Mouse (Mus musculus): ENCODE data around the gene Antxr1.

Antxr1 gene

DNA sequence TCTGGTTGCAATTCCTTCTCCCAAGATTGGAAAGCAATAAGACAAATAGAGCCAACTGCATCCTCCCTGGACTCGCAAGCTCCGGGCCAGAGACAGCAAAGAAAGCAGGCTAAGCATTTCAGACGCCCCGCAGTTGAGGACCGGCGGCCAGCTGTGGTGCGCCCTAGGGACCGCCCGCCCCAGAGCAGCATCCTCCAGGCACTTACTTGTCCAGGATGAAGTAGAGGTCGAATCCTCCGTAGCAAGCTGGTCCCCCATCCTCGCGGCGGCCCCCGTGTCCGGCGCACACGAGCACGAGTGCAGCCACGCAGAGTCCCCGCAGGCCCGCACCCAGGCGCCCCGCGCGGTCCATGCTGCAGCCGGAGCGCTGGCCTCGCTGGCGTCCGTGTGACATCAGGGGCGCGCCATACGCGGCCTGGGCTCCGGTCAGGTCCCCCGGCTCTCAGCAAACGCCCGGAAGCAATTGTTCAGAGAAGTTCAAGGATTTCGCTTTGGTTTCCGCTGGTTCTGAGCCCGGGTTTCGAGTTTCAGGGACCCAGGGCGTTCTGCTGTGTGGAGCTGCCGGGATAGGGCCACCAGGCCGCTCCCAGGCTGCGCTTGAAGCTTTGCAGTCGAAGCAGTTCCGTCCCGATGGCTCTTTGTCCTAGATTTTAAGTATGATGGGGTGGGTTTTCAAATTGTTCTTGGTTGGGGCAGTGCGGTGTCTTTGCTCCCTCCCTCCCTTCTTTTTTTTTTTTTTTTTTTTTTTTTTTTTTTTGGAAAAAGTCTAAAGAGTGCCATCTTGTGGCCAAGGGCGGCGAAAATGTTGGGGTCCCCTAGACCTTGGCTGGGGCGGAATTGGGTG, at the start of gene Antxr1:
Gene Antxr1, minus strand, starts transcription at position 731 of the 844 bp plus-strand sequence.
- peak; percentile 72 to 78 for DNase-seq

DNA sequence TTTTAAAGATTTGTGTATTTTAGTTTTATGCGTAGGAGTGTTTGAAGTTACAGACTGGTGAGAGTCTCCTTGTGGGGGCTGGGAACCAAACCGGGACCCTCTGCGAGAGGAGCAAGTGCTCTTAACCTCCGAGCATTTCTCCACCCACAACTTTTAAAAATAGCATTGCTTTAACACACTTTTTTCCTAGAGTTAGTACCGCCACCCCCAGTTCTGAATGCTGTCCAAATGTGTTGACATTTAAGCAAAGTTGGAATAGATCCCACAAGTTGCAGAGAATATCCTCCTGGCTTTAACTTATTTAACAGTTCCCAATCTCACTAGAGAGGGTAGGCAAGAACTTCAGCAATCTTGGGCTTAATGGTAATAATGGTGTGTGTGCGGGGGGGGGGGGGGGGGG, 49.1 kb upstream of the Antxr1 start:
- DNase-seq, result no peak

DNA sequence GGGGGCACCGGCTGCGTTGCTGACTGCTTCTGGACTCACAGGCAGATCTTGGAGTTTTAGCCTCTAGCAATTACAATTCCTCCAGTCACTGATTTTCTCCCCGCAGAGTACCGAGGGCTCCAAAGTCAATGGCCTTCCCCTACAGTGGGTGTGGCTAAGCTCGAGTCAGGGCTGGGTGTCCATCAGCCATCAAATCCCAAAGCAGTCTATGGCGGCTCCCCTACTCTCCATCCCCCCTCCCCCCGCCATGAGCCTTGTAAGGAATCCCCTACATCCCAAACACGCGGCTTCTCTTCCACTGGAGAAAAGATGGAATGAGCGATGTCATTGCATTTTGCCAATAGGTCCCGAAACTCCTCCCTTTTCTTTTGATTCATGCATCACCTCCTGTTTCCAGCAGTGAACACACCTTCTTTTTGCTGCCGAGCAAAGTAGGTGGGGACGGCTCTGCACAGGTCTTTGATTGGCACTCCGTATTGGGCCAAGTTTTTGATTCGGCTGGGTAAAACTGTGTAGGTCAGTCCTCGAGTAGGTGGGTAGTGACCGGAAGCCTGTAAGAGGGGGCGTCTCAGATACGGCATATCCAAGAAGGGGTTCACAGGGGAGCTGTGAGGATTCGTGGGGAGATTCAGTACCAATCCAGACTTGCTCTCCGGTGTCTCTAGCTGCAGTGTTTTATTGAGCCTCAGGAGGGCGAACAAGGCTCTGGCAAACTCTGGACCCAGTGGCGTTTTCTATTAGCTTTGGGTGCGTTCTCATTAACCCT, 48.5 kb upstream of the Antxr1 start:
- peak; percentile 39 to 47 for DNase-seq

DNA sequence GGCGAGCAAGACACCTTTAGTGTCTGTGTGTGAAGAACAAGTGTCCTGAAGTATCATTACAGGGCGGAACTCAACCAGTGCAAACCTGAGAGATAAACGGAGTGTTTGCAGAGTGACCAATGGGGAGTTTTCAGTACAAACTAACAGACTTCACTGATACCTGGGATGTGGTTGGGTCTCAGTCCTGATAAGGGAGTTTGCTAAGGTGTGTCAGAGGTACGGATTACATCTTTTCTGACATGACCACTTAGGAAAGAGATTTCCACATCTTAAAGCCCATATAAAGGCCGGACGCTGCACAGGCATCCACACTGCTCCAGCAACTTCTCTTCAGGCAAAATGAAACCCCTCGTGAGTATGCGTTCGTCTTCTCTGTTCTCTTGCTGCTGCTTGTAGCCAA, 37.4 kb upstream of the Antxr1 start, which contains the start of gene Gkn2:
Gene Gkn2, plus strand, starts transcription at position 301 of the 400 bp plus-strand sequence.
- no peak for DNase-seq

DNA sequence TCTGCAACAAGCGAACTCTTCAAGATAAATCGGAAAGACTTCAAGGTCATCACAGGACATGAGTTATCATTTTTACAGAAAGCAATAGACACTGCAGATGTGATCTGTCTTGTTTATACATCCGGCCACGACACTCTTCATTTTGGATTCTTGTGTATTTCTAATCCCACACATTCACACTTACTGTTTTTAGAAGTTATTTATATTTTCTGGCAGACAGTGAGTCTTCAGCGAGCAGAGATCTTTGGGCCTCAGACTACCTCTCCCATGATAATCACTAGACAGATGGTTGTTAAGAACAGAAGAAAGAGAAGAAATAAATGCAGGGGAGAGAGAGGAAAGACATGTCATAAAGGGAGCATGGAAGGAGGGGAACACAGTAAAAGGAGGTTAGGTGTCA, 33.6 kb upstream of the Antxr1 start:
- DNase-seq, result no peak

DNA sequence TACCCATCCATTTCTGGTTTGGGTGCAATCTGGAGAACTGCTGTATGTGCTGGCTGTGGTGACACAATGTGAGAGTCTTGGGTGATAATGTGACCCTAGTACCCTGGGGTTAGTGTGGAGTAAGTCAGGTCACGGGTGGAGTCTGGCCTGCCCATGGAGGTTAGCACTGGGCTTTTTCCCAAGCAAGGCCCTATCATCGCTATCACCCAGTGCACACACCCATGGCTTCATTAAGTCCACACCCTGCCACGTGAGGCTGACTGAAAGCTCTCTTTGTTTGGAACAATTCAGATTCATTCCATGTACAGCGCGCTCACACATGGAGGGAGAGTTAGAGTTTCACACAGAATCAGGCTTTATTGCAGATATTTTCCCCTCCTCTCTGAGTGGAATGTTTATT, 18.8 kb upstream of the Antxr1 start:
- DNase-seq, result no peak

DNA sequence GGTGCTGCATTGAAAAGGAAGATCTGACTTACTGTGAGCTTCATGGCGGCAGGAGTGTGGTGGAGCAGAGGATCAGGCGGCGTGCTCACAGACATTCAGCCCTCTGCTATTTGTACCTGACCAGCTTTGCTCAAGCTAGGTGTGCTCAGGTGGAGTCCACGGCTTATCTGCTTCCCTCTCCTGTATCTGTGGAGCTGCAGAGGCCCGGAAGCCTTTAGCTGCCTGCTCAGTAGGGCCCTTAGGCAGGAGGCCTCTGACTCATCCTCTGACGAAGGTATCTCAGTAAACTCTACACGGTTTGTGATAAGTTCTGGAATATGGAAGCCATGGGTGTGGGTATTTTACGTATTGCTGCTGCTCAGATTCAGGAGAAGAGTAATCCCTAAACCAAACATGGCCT, 15.2 kb upstream of the Antxr1 start, which contains the start of gene Gkn1:
Gene Gkn1, minus strand, starts transcription at position 114 of the 400 bp plus-strand sequence.
- DNase-seq, result no peak

DNA sequence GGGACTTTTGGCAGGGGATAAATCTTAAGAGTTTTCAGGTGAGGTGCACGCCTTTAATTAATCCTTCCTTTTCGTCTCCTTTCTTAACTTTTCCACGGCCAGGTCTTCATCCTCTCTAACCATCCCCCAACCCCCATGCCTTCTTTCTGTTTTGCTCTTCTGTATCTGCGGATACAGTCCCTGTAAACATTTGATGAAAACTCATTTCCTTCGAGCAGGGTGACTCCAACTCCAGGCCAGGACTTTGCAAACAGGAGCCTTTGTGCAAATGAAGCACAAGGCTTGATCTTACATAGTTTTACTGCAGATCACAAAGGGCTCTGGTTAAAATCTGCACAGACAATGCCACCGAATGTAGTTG, 294 bp upstream of the Antxr1 start:
- DNase-seq, result no peak

DNA sequence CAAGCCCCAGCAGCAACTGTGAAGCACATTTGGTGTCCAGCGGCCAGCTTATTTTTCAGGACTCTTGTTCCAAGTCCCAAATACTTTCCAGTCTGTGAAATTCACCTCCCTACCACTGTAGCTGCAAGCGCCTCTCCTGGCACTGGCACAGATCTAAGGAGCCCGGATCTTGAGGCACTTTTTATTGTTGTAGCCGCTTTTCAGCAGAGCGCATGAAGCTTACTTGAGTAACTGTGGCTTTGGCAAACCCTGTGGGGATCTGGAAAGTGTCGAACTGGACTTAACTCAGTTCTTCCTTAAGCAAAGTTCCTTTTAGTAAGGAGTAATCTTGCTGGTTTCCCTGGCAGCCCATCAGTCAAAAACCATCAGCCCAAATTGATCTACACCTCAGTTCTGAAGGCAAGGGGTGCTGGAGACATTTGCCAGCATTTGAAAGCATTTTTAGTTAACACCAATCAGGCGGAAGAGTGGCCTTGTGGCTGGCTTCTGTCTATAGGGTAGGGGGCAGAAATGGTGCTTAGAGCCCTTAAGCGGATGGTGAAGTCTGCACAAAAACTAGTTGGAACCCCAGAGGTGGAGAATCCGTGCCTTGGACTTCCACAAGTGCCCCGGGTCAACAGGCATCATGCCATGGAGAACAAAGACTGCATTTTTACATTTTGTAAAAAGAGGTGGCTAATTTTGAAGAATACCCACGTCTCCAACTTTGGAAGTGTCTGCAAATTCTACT, 1.1 kb downstream of the Antxr1 start:
- DNase-seq, result peak; percentile 47 to 60

DNA sequence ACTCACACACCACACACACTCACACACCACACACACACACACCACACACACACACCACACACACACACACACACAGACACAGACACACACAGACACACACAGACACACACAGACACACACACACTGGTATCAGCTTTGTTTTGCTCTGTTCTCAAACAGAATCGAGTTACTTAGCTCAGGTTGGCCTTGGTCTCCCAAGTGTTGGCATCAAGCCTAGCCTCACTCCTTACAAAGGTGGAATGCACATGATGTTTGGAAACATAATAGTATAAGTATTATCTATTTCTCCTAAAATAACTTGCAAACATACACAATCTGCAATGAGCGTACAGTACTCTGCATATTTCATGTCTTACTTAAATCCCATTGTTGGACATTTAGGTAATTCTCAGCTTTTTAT, 3.2 kb downstream of the Antxr1 start:
- DNase-seq, result no peak

DNA sequence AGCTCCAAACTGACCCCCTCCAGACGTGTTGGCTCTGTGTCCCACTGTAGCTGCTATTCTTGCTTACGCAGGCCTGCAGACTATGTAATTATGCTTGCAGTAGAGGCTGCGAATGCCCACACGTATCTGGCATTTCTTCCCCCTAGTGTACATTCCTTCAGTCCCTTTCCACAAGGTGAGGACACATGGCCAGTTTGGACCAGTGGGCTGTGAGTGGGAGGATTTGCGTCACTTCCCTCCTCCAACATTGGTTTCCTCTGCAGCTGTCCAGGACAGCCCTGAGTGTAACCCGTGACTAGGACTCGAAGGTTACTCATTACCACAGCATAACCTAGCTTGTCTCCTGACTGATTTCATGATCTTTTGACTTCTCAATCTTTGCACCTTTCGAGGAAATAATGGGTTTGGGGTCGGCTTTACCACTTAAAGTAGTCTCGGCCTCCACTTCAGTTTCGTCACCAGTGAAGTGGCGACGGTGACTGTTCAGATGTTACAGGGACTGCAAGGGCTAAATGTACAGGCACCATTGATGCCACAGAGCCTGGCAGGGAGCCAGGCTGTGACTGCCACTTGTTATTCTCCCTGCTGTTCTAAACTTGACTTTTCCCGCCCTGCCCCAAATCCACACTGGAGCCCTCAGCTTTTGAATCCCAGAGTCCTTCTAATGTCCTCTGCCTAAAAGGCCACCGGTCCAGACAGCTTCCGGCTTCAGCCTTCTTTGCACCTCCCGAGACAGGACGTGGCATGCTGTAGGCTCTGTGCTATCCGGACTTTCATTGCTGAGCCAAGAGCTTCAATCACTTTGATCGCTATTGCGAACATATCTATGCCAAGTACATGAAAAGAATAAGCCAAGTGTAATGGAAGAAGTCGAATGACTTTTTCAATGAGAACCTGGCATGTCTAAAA, 7.1 kb downstream of the Antxr1 start:
- DNase-seq, result peak in 1 of 2 experiments; percentile 27

DNA sequence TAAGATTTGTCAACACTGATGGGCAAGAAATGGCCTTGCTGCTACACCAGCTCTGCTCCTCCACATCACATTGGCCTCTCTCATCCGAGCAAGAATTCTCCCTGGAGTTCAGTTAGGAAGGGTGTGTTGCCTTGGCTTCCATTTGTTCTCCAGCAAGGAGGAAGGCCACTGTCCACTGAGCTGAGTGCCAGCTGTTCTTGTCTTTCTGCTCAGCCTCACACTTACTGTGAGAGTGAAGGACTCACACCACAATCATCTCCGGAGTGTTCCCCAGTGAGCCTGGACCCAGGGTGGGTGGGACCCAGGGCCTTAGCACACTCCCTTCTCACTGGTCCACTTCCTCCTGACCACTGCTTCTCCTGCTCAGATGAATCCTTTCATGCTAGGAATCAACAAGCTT, 8.7 kb downstream of the Antxr1 start:
- no peak for DNase-seq

DNA sequence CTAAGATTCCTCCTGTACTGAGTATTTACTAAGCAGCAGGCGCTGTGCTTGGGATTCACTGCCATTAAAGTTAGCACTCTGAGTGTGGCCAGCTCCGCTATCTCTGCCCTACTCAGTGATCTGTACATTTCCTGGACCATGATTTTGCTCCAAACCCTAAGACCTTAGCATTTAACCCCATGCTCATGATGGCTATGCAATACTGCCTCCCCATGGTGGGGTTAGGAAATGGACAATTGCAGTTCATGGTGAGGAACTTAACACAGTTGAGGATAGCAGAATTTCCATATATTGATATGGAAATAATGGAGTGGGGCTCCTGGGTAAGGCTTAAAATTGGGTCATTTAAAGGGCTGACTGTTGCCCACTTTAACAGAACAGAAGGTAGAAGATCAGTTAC, 12.2 kb downstream of the Antxr1 start:
- peak; percentile 72 to 81 for DNase-seq

DNA sequence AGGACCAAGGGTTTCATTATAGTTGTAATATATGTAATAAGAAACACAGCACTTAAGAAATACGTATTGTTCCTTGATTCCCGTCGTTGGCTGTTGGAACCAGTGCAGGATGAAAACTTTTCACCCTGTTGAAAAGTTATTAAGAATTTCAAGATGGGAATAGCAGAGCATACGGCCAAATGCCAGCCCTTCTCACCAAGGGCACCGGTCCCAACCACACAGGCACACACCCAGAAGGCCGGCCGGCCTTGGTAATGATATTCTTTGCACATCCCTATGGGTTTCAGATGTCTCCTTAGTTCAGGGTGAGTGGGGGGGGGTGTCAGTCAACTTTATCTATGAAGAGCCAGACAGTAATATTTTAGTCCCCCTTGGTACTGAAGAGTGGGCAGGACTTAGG, 17.0 kb downstream of the Antxr1 start:
- peak in 1 of 2 experiments; percentile 29 for DNase-seq

DNA sequence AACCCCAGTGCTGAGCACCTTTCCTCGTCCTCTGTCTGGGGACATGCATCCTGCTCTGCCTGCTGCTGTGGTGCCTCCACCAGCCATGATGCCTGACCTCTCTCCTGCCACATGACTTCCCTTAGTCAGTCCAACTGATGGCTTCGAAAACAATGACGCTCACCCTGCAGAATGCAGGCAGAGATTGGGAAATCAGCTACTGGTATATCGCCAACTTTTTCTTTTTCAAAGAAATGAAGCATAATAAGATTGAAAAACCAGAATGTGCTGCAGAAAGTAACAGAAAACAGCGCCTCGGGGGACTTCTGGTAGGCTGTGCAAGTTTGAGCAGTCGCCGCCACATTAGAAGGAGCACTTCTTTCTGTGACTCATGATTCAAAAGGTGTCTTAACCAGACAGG, 18.7 kb downstream of the Antxr1 start:
- DNase-seq, result no peak

DNA sequence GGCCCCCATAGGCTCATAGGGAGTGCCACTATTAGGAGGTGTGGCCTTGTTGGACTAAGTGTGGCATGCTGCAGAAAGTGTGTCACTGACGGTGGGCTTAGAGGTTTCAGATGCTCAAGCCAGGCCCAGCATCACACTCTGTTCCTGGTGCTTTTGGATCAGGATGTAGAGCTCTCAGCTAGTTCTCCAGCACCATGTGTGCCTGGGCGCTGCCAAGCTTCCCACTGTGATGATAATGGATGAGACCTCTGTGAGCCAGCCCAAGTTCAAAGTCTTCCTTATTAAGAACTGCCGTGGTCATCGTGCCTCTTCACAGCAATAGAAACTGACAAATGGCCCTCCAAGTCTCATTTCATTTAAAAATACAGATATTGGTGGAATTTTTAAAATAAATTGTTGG, 22.9 kb downstream of the Antxr1 start:
- peak; percentile 45 to 82 for DNase-seq

DNA sequence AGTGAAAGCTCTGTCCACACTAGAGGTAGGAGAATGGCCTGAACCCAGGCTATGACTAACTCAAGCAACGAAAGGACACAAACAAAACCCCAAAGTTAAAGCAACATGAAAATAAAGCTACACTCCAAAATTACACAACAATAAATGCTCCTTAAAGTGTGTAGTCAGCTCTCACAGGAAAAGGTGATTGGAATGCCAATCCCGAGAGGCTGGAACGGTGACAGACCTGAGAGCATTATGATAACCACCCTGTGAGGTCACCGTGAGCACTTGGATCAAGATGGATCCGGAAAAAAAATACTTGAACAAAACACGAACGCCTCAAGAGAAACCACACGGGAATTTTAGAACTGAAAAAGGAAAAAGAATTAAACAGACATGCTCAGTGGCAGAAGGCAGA, 31.1 kb downstream of the Antxr1 start:
- DNase-seq, result no peak

DNA sequence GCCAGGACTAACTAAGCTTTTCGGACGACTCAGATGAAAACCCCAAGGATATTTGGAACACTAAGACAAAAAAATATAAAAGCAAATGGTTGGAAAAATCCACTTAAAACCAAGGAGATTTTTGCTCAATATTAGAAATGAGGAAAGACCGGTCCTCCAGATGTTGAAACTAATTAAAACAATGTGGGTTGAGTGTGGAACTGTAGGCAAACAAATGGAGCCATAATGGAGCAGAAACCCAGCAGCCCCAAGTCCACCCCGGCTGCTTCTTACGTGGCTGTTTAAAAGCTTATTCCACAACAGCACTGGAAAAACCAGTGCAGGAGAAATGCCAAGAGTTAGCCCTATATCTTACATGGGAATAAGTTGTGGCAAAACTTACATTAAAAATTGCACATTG, 32.9 kb downstream of the Antxr1 start:
- DNase-seq, result no peak

DNA sequence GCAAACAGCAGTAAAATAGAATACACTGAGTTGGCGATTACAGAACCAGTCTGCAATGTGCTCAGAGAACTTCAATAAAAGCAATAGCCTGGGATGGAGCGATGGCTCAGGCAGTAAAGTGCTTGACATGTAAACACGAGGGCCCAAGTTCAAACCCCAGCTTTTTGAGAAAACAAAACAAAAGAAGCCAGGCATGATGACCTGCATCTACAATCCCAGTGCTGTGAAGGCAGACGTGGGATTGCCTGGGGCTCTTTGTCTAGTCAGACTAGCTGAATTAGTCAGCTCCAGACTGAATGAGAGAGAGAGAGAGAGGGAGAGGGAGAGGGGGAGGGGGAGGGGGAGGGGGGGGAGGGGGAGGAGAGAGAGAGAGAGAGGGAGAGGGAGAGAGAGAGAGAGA, 33.6 kb downstream of the Antxr1 start:
- DNase-seq, result no peak

DNA sequence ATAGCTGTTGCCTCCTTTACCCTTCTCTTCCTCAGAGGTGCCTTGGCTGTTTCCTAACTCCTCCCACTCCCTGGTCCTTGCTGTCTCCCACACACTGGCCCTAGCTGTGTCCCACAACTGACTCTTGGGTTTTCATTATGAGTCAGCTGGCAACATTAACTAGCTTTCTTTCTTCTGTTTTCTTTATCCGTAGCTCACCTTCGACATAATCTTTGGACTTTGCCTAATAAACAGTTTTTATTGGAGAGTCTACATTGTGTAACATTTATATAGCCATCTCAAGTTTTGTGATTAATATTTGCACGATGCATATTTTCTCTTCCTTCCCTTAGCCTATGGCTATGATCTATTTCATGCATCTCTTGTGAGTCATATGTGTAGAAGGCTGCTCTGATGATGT, 40.7 kb downstream of the Antxr1 start:
- DNase-seq, result no peak

DNA sequence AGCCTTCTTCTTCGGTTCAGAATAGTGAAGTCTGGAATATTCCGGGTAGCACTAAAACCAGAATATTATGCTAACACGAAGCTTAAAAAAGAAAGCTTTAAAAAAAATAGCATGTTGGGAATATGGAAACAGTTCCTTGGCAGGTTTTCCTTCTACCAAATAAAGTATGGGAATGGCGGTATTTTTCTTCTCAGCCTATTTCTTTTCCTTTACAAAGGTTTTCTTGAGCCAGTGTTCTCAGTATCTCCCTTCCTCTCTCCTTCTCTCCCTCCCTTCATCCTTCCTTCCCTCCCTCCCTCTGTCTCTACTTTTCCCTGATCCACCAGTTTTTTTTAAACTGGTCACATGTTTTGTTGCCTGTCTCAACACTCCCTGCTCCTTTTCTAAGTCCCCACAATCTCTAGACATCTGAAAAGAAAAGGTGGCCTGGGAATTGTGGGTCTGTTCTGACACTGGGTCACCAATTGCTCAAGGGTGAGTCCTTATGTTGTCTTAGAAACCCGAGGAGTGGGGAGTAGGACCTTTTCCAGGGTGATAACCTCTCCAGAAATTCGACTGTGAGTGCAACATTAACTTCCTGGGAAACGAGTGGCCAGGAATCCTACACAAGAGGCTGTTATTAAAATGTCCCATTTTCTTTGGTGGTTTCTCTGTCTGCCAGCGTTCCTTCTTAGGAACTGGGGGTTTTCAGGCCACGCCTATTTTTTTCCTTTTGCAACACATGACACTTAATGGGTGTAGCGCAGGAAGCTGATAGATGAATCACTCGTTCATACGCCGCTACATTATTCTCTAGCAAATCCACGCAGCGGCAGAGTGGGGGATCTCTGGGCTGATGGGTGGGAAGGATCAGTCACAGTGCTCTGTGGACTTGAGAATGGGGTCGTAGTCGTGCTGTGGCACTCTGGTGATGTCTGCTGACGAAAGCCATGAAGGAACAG, 42.4 kb downstream of the Antxr1 start:
- DNase-seq, result no peak
